Mouse (Mus musculus): ENCODE measurements at regions not wholly inside any gene's neighbourhood (a gene's known extent, or its start where the extent isn't known, plus 50 kb on each side); places are given as distances from the start of the nearest gene placed in this dataset.

DNA sequence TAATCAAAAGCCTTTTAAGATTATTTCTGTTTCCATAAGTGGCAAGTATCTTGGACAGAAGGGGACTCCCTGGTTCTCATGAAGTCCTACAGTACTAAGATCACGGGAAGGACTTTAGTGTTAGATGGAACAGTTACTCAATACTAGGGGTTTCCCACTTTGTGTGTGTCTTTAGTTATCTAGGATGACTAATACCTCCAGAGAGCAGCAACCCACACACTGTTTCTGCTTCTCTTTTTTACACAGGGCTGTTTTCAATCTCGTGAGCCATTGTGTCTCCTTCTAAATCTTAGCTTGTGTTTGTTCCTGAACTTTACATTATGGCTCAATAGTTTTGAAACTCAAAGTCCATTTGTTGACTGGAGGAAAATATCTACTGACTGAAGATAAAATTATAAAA lies 496.5 kb upstream of the Impg1 start:
- Histone ChIP-seq H3K4me3 (ENCODE audit: low read depth, low read length) (no peak overlapping the region), H3K9me3 (replicated peaks; ENCODE audit: control insufficient read depth, insufficient read depth, low read length, poor library complexity, severe bottlenecking) (0 out of 2 replicates have a peak, but pooled peaks cover 2% of the 10 kb centered on the region), H3K4me1 (ENCODE audit: control insufficient read depth, insufficient read depth, low read length) (no peaks in the 10 kb centered on the region), H3K27ac (ENCODE audit: insufficient read depth, low read length) (no peak overlapping the region), H3K9ac (ENCODE audit: low read depth, poor library complexity, severe bottlenecking) (no peak overlapping the region), H3K27me3 (ENCODE audit: control insufficient read depth, insufficient read depth, low read length, poor library complexity, severe bottlenecking) (no peaks in the 10 kb centered on the region), H3K36me3 (ENCODE audit: control insufficient read depth, insufficient read depth, low read length, poor library complexity, severe bottlenecking) (no peaks in the 10 kb centered on the region)
- TF ChIP-seq POLR2A (IDR thresholded peaks at IDR 0.05; ENCODE audit: insufficient read depth, low read length): no peak

DNA sequence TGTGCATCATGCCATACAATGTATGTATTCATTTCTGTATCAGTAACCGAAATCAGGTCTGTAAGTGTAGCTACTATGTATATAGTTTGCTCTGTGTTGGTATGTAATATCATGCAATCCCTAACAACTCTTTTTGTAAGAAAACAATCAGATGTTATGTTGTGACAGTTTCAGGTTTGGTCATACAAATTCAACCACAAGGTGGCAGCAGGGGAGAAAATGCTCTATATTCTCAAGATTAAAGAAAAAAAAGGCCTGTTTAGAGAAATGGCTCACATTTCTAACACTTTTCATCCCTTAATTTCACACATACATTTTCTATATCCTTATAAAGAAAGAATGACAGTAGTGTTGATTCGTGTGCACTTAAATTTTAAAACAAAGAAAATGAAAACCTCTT lies 477.7 kb upstream of the Impg1 start:
- no peaks in the 10 kb centered on the region for H3K4me1 ChIP-seq (ENCODE audit: control insufficient read depth, insufficient read depth, low read length)
- no peaks in the 10 kb centered on the region for H3K27me3 ChIP-seq (ENCODE audit: control insufficient read depth, insufficient read depth, low read length, poor library complexity, severe bottlenecking)
- H3K9ac ChIP-seq (ENCODE audit: low read depth, poor library complexity, severe bottlenecking): no peak overlapping the region
- H3K27ac ChIP-seq (ENCODE audit: insufficient read depth, low read length): no peak overlapping the region
- H3K9me3 ChIP-seq (replicated peaks; ENCODE audit: control insufficient read depth, insufficient read depth, low read length, poor library complexity, severe bottlenecking): no peaks in the 10 kb centered on the region
- no peak for TF ChIP-seq POLR2A (IDR thresholded peaks at IDR 0.05; ENCODE audit: insufficient read depth, low read length)
- no peak for TF ChIP-seq CTCF (IDR thresholded peaks at IDR 0.05; ENCODE audit: low read depth, low read length)
- no peak for TF ChIP-seq EP300 (IDR thresholded peaks at IDR 0.05; ENCODE audit: insufficient read depth, low read depth, low read length)
- no peak overlapping the region for H3K4me3 ChIP-seq (ENCODE audit: low read depth, low read length)
- H3K36me3 ChIP-seq (ENCODE audit: control insufficient read depth, insufficient read depth, low read length, poor library complexity, severe bottlenecking): no peaks in the 10 kb centered on the region

DNA sequence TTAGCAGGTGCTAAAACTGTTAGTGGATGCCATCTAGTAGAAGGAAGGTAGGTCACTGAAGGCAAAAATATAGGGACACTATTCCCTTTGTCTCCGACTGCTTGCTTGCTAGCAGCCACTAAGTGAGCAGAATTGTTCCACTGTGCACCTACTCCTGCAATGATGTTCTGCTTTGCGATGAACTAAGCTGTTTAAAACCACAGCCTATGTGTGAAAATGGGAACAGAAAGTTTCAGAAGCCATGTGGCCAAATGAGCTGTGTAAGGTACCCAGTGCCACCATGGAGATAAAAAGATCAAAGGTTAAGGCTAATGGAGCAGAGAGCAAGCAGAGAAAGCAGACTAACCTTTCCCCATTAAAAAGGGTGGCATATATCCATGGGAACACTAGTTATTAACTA lies 476.1 kb upstream of the Impg1 start:
- Histone ChIP-seq H3K9me3 (replicated peaks; ENCODE audit: control insufficient read depth, insufficient read depth, low read length, poor library complexity, severe bottlenecking) (no peaks in the 10 kb centered on the region), H3K4me1 (ENCODE audit: control insufficient read depth, insufficient read depth, low read length) (no peaks in the 10 kb centered on the region), H3K9ac (ENCODE audit: low read depth, poor library complexity, severe bottlenecking) (no peak overlapping the region), H3K27me3 (ENCODE audit: control insufficient read depth, insufficient read depth, low read length, poor library complexity, severe bottlenecking) (no peaks in the 10 kb centered on the region), H3K36me3 (ENCODE audit: control insufficient read depth, insufficient read depth, low read length, poor library complexity, severe bottlenecking) (no peaks in the 10 kb centered on the region), H3K4me3 (ENCODE audit: low read depth, low read length) (no peak overlapping the region), H3K27ac (ENCODE audit: insufficient read depth, low read length) (no peak overlapping the region)
- TF ChIP-seq CTCF (IDR thresholded peaks at IDR 0.05; ENCODE audit: low read depth, low read length) (no peak), POLR2A (IDR thresholded peaks at IDR 0.05; ENCODE audit: insufficient read depth, low read length) (no peak), EP300 (IDR thresholded peaks at IDR 0.05; ENCODE audit: insufficient read depth, low read depth, low read length) (no peak)

DNA sequence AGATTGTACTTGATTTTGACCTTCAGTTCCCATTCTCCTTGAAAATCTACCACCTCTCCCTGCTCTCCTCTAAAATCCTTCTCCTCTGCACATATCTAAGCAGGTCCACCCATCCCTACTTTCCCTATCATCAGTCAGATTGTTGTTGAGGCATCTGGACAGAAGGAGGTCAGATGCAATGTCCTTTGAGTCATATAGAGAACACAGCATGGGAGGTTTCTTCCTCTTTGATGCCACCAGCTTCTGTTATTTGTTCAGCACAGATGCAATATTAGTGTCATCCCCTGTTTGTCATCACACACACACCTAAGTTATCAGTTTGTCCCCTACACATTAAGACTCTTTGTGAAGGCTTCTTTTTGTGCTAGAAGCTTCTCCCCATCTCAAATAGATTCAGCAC lies 473.0 kb upstream of the Impg1 start:
- TF ChIP-seq EP300 (IDR thresholded peaks at IDR 0.05; ENCODE audit: insufficient read depth, low read depth, low read length) (no peak), CTCF (IDR thresholded peaks at IDR 0.05; ENCODE audit: low read depth, low read length) (no peak), POLR2A (IDR thresholded peaks at IDR 0.05; ENCODE audit: insufficient read depth, low read length) (no peak)
- Histone ChIP-seq H3K4me1 (ENCODE audit: control insufficient read depth, insufficient read depth, low read length) (no peaks in the 10 kb centered on the region), H3K36me3 (ENCODE audit: control insufficient read depth, insufficient read depth, low read length, poor library complexity, severe bottlenecking) (no peaks in the 10 kb centered on the region), H3K9me3 (replicated peaks; ENCODE audit: control insufficient read depth, insufficient read depth, low read length, poor library complexity, severe bottlenecking) (no peaks in the 10 kb centered on the region), H3K4me3 (ENCODE audit: low read depth, low read length) (no peak overlapping the region), H3K9ac (ENCODE audit: low read depth, poor library complexity, severe bottlenecking) (no peak overlapping the region), H3K27ac (ENCODE audit: insufficient read depth, low read length) (no peak overlapping the region), H3K27me3 (ENCODE audit: control insufficient read depth, insufficient read depth, low read length, poor library complexity, severe bottlenecking) (no peaks in the 10 kb centered on the region)

DNA sequence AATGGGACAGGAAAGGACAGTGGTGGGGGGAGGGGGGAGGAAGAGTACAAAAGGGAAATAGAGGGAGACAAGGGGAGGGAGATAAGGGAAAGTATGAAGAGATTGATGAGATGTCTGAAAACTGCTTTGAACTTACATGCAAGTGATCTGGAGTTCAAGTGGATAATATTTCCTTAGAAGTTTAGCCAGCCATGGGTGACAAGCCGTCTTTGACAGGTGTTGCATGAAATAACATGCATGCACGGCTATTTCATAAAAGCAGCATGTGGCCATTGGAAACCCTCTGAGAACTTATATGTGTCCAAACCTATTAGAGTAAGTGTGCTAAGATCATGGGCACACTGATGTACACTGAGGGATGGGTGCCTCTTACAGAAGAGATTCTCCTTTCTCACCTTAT lies 465.3 kb upstream of the Impg1 start:
- H3K4me1 ChIP-seq (ENCODE audit: control insufficient read depth, insufficient read depth, low read length): no peaks in the 10 kb centered on the region
- H3K36me3 ChIP-seq (ENCODE audit: control insufficient read depth, insufficient read depth, low read length, poor library complexity, severe bottlenecking): no peaks in the 10 kb centered on the region
- TF ChIP-seq POLR2A (IDR thresholded peaks at IDR 0.05; ENCODE audit: insufficient read depth, low read length) (no peak), CTCF (IDR thresholded peaks at IDR 0.05; ENCODE audit: low read depth, low read length) (no peak), EP300 (IDR thresholded peaks at IDR 0.05; ENCODE audit: insufficient read depth, low read depth, low read length) (no peak)
- H3K9me3 ChIP-seq (replicated peaks; ENCODE audit: control insufficient read depth, insufficient read depth, low read length, poor library complexity, severe bottlenecking): no peaks in the 10 kb centered on the region
- no peak overlapping the region for H3K9ac ChIP-seq (ENCODE audit: low read depth, poor library complexity, severe bottlenecking)
- H3K27me3 ChIP-seq (ENCODE audit: control insufficient read depth, insufficient read depth, low read length, poor library complexity, severe bottlenecking): no peaks in the 10 kb centered on the region
- H3K4me3 ChIP-seq (ENCODE audit: low read depth, low read length): no peak overlapping the region
- no peak overlapping the region for H3K27ac ChIP-seq (ENCODE audit: insufficient read depth, low read length)

DNA sequence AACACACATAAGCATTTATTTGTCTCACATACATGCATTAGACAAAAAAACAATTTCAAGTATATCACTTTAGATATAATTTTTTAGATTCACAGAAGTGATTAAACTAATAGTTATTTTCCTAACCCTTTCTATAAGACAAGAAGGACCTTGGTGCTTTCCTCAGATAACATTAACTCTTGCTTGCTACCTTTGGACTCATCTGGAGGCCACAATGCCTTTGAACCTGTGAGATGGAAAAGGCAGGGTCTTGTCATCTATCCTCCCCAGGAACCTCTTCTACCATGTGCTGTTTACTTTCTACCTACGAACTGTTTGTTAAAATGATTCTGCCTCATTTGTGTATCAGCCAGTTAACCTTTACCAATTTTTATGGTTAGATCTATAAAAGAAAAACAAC lies 455.0 kb upstream of the Impg1 start:
- no peaks in the 10 kb centered on the region for H3K4me1 ChIP-seq (ENCODE audit: control insufficient read depth, insufficient read depth, low read length)

More for the DNA sequence above, 455.0 kb upstream of the Impg1 start:
- Histone ChIP-seq H3K27ac (ENCODE audit: insufficient read depth, low read length) (no peak overlapping the region), H3K9ac (ENCODE audit: low read depth, poor library complexity, severe bottlenecking) (no peak overlapping the region), H3K4me3 (ENCODE audit: low read depth, low read length) (no peak overlapping the region), H3K9me3 (replicated peaks; ENCODE audit: control insufficient read depth, insufficient read depth, low read length, poor library complexity, severe bottlenecking) (no peaks in the 10 kb centered on the region), H3K27me3 (ENCODE audit: control insufficient read depth, insufficient read depth, low read length, poor library complexity, severe bottlenecking) (no peaks in the 10 kb centered on the region), H3K36me3 (ENCODE audit: control insufficient read depth, insufficient read depth, low read length, poor library complexity, severe bottlenecking) (no peaks in the 10 kb centered on the region)
- TF ChIP-seq CTCF (IDR thresholded peaks at IDR 0.05; ENCODE audit: low read depth, low read length) (no peak), POLR2A (IDR thresholded peaks at IDR 0.05; ENCODE audit: insufficient read depth, low read length) (no peak), EP300 (IDR thresholded peaks at IDR 0.05; ENCODE audit: insufficient read depth, low read depth, low read length) (no peak)
